15 mouse cellular contexts compared by ENCODE assay signal in the genomic region with DNA sequence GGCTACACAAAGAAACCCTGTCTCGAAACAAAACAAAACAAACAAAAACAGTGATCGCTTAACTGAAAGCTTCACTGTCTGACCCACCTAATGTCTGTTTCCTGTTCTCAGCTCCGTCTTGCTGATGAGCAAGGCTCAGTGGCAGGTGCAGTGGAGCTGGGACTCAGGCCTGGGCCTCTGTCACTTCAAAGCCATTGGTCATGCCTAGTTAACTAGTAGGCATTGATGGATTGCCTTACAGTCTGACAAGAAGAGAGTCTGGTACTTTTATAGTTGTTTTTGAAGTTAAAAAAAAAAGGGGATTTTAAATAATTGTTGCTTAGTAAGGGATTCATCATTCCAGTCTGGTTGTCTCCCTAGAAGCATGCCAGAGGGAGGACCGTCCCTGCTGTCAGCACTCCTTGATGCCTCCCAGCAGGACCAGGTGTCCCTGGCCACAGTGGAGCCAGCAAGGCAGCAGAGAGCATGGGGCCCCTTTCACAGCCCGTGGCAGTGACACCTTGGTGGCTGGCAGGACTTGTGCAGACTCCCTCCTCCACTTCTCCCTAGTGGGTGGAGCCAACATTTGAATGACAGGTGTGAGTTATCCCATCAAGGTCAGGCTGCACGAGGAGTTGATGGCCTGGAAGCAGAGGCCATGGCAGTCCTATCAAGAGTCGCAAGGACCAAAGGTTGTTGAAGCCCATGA.
A peak's percentile ranks its signal among the peaks of the same experiment; 100 is the strongest.
DNase-seq lines count a peak whose midpoint lies in the region; ATAC-seq lines count a peak whose summit lies in the region.
"Had no signal": no experiment of that assay in that cellular context is flagged by ENCODE, and none has a peak within 500 bp of the region (broad histone marks: within the 10 kb centered on the region; RNA-seq: fewer than 3 reads in every experiment).

No protein-coding gene starts in this region.

- H3K9ac ChIP-seq in neural tube, embryonic 11.5 days (ENCODE audit: low read length) = no peak overlapping the region
- H3K9ac ChIP-seq in hindbrain, embryonic 13.5 days = no peak overlapping the region
- H3K9ac ChIP-seq: embryonic facial prominence, embryonic 12.5 days had no signal

- no peaks in the 10 kb centered on the region for H3K36me3 ChIP-seq in neural tube, embryonic 11.5 days (ENCODE audit: control insufficient read depth, insufficient read depth, low read length)
- H3K36me3 ChIP-seq in hindbrain, embryonic 13.5 days = no peaks in the 10 kb centered on the region
- H3K36me3 ChIP-seq: embryonic facial prominence, embryonic 12.5 days had no signal

- 0 out of 2 replicates have a peak, but pooled peaks cover 5% of the 10 kb centered on the region for H3K4me1 ChIP-seq in neural tube, embryonic 11.5 days (ENCODE audit: control insufficient read depth, insufficient read depth, low read length)
- H3K4me1 ChIP-seq in hindbrain, embryonic 13.5 days (replicated peaks) = peaks cover 21% of the 10 kb centered on the region

- WGBS in neural tube, embryonic 11.5 days = 26% methylated on average over 7 of the region's 7 CpGs
- WGBS in hindbrain, embryonic 13.5 days = 29% methylated on average over 7 of the region's 7 CpGs

- no peak overlapping the region for H3K4me3 ChIP-seq in neural tube, embryonic 11.5 days (ENCODE audit: low read depth, low read length)
- no peak overlapping the region for H3K4me3 ChIP-seq in hindbrain, embryonic 13.5 days
- H3K4me3 ChIP-seq: embryonic facial prominence, embryonic 12.5 days; gastrocnemius, adult 2 months; left cerebral cortex, adult 2 months had no signal

- peak; percentile 86 for ATAC-seq in neural tube, embryonic 11.5 days (ENCODE audit: insufficient read depth, low FRiP score, low TSS enrichment)
- ATAC-seq in hindbrain, embryonic 13.5 days (ENCODE audit: low FRiP score) = no peak

- no peaks in the 10 kb centered on the region for H3K9me3 ChIP-seq in neural tube, embryonic 11.5 days (ENCODE audit: control insufficient read depth, low read length)
- H3K9me3 ChIP-seq in hindbrain, embryonic 13.5 days = no peaks in the 10 kb centered on the region
- H3K9me3 ChIP-seq: embryonic facial prominence, embryonic 12.5 days had no signal

- H3K27ac ChIP-seq in neural tube, embryonic 11.5 days (ENCODE audit: low read depth, low read length) = no peak overlapping the region
- H3K27ac ChIP-seq in hindbrain, embryonic 13.5 days = peak overlapping the region; percentile 44
- H3K27ac ChIP-seq: embryonic facial prominence, embryonic 12.5 days; gastrocnemius, adult 2 months; left cerebral cortex, adult 2 months had no signal

- peak; percentile 57 for DNase-seq in embryo, embryonic 10 days (ENCODE audit: low spot score)
- no peak for DNase-seq in embryo, embryonic 9.5 days (ENCODE audit: extremely low spot score)
- peak; percentile 51 for DNase-seq in neural tube, embryonic 11.5 days (ENCODE audit: low spot score)
- DNase-seq in neural tube, embryonic 10.5 days (ENCODE audit: extremely low spot score, low spot score) = no peak
- no peak for DNase-seq in urinary bladder, postnatal 4 days (ENCODE audit: low spot score in 2 of 2)
- DNase-seq in layer of hippocampus, postnatal 14 days (ENCODE audit: low spot score in 2 of 2) = no peak
- DNase-seq: gastrocnemius, adult 2 months; heart, postnatal 4 days; midbrain, embryonic 14.5 days; right cerebral cortex, postnatal 14 days; thymus, adult 18-20 months had no signal

- H3K27me3 ChIP-seq in neural tube, embryonic 11.5 days (ENCODE audit: control insufficient read depth, insufficient read depth, low read length) = no peaks in the 10 kb centered on the region
- H3K27me3 ChIP-seq in hindbrain, embryonic 13.5 days = no peaks in the 10 kb centered on the region
- H3K27me3 ChIP-seq: embryonic facial prominence, embryonic 12.5 days had no signal

- no peak overlapping the region for H3K4me2 ChIP-seq in neural tube, embryonic 11.5 days (ENCODE audit: low read depth)
- no peak overlapping the region for H3K4me2 ChIP-seq in hindbrain, embryonic 13.5 days
- H3K4me2 ChIP-seq: embryonic facial prominence, embryonic 12.5 days; heart, embryonic 11.5 days had no signal

Comparison
In these comparisons a context has a peak if more than half of its experiments do, and no peak if none do; other contexts are left out.
1. DNase-seq: peak in embryo, embryonic 10 days (single experiment) and neural tube, embryonic 11.5 days (single experiment); none in embryo, embryonic 9.5 days (single experiment), neural tube, embryonic 10.5 days (single experiment), urinary bladder, postnatal 4 days (0 of 2) and layer of hippocampus, postnatal 14 days (0 of 2).